Mouse (Mus musculus): ENCODE measurements around the gene Tma7. TPM values are rescaled to one million over a fixed set of nuclear protein-coding genes. Genes with fewer than 3 reads are reported as not detected.

The Tma7 gene
- polyA plus RNA-seq, 1 experiment from 2014 or later = 670 TPM

- no peak overlapping the region for H3K4me2 ChIP-seq (ENCODE audit: low read length)
- H3K36me3 ChIP-seq (ENCODE audit: control insufficient read depth, insufficient read depth, low read length) = no peaks in the 10 kb centered on the region
- H3K9ac ChIP-seq (ENCODE audit: low read length) = no peak overlapping the region
- WGBS = 62% methylated on average over 3 of the region's 3 CpGs
- no peaks in the 10 kb centered on the region for H3K27me3 ChIP-seq (ENCODE audit: control insufficient read depth, insufficient read depth, low read length)
- no peak overlapping the region for H3K4me3 ChIP-seq (ENCODE audit: control insufficient read depth in 1 of 2, insufficient read depth in 1 of 2, low read depth in 1 of 2, low read length in 2 of 2)
- no peaks in the 10 kb centered on the region for H3K9me3 ChIP-seq (ENCODE audit: control insufficient read depth, low read length)
- H3K4me1 ChIP-seq (ENCODE audit: control insufficient read depth in 2 of 2, insufficient read depth in 2 of 2, low read length in 2 of 2) = peaks cover 0 to 7% of the 10 kb centered on the region in 2 experiments; a peak in 1 of 4 replicates
- no peak overlapping the region for H3K27ac ChIP-seq (replicated peaks in 1 of 2; ENCODE audit: control insufficient read depth in 1 of 2, insufficient read depth in 1 of 2, low read depth in 2 of 2, low read length in 2 of 2)
- ATAC-seq (ENCODE audit: insufficient number of reproducible peaks, insufficient read depth, low FRiP score, low read depth) = no peak
Measured at GRCm38 (mm10) chr9:109030312-109030711, 52.1 kb downstream of the Tma7 start.

- no peak overlapping the region for H3K27ac ChIP-seq (replicated peaks in 1 of 2; ENCODE audit: control insufficient read depth in 1 of 2, insufficient read depth in 1 of 2, low read depth in 2 of 2, low read length in 2 of 2)
- no peaks in the 10 kb centered on the region for H3K9me3 ChIP-seq (ENCODE audit: control insufficient read depth, low read length)
- H3K9ac ChIP-seq (ENCODE audit: low read length) = no peak overlapping the region
- H3K36me3 ChIP-seq (ENCODE audit: control insufficient read depth, insufficient read depth, low read length) = no peaks in the 10 kb centered on the region
- H3K4me1 ChIP-seq (ENCODE audit: control insufficient read depth in 2 of 2, insufficient read depth in 2 of 2, low read length in 2 of 2) = peaks cover 0 to 7% of the 10 kb centered on the region in 2 experiments; a peak in 1 of 4 replicates
- 72% methylated on average over 5 of the region's 5 CpGs for WGBS
- H3K27me3 ChIP-seq (ENCODE audit: control insufficient read depth, insufficient read depth, low read length) = no peaks in the 10 kb centered on the region
- H3K4me2 ChIP-seq (ENCODE audit: low read length) = no peak overlapping the region
- no peak for ATAC-seq (ENCODE audit: insufficient number of reproducible peaks, insufficient read depth, low FRiP score, low read depth)
- no peak overlapping the region for H3K4me3 ChIP-seq (ENCODE audit: control insufficient read depth in 1 of 2, insufficient read depth in 1 of 2, low read depth in 1 of 2, low read length in 2 of 2)
Measured at GRCm38 (mm10) chr9:109028919-109029318, 53.5 kb downstream of the Tma7 start.

DNA sequence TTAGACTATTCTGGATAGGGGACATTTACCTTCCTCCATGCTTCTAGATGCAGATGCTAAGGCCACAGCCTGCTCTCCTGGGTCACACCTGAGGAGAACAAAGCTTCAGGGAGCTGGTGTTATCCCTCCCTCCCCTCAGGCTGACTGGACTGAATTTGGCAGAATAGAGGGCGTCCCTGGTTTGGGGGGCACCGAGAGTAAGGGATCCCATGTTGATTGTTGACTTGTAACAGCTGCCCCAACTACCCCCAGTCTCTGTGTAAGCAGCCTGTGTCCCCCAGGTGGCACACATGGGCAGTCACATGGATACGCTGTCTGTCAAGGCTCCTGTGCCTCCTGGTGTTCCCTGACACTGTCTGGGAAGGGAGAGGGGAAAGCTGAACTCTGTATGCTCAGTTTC lies 54.0 kb downstream of the Tma7 start:
- Histone ChIP-seq H3K4me1 (ENCODE audit: control insufficient read depth in 2 of 2, insufficient read depth in 2 of 2, low read length in 2 of 2) (peaks cover 0 to 7% of the 10 kb centered on the region in 2 experiments; a peak in 1 of 4 replicates), H3K27me3 (ENCODE audit: control insufficient read depth, insufficient read depth, low read length) (no peaks in the 10 kb centered on the region), H3K9ac (ENCODE audit: low read length) (no peak overlapping the region), H3K9me3 (ENCODE audit: control insufficient read depth, low read length) (no peaks in the 10 kb centered on the region), H3K4me2 (ENCODE audit: low read length) (no peak overlapping the region), H3K4me3 (ENCODE audit: control insufficient read depth in 1 of 2, insufficient read depth in 1 of 2, low read depth in 1 of 2, low read length in 2 of 2) (no peak overlapping the region), H3K36me3 (ENCODE audit: control insufficient read depth, insufficient read depth, low read length) (no peaks in the 10 kb centered on the region), H3K27ac (replicated peaks in 1 of 2; ENCODE audit: control insufficient read depth in 1 of 2, insufficient read depth in 1 of 2, low read depth in 2 of 2, low read length in 2 of 2) (no peak overlapping the region)
- ATAC-seq (ENCODE audit: insufficient number of reproducible peaks, insufficient read depth, low FRiP score, low read depth) = no peak
- 64% methylated on average over 3 of the region's 3 CpGs for WGBS

- WGBS = 57% methylated on average over 8 of the region's 8 CpGs
- Histone ChIP-seq H3K9ac (ENCODE audit: low read length) (no peak overlapping the region), H3K4me2 (ENCODE audit: low read length) (no peak overlapping the region), H3K27ac (replicated peaks in 1 of 2; ENCODE audit: control insufficient read depth in 1 of 2, insufficient read depth in 1 of 2, low read depth in 2 of 2, low read length in 2 of 2) (no peak overlapping the region), H3K9me3 (ENCODE audit: control insufficient read depth, low read length) (no peaks in the 10 kb centered on the region), H3K36me3 (ENCODE audit: control insufficient read depth, insufficient read depth, low read length) (no peaks in the 10 kb centered on the region), H3K4me1 (ENCODE audit: control insufficient read depth in 2 of 2, insufficient read depth in 2 of 2, low read length in 2 of 2) (peaks cover 0 to 7% of the 10 kb centered on the region in 2 experiments; a peak in 1 of 4 replicates), H3K27me3 (ENCODE audit: control insufficient read depth, insufficient read depth, low read length) (no peaks in the 10 kb centered on the region), H3K4me3 (ENCODE audit: control insufficient read depth in 1 of 2, insufficient read depth in 1 of 2, low read depth in 1 of 2, low read length in 2 of 2) (no peak overlapping the region)
- no peak for ATAC-seq (ENCODE audit: insufficient number of reproducible peaks, insufficient read depth, low FRiP score, low read depth)
Measured at GRCm38 (mm10) chr9:109027521-109027920, 54.9 kb downstream of the Tma7 start.

Other genes with a start within 250 kb of the Tma7 start
- 7.6 and 8.7 TPM in 2 replicates for gene Slc26a6, start 229.3 kb downstream of the Tma7 start, polyA plus RNA-seq (2014; fragmentation: Nextera tagmentation; extraction: Ambion mirVana)
- not detected in 2 replicates for gene Tmem89, start 168.0 kb downstream of the Tma7 start, polyA plus RNA-seq (2014; fragmentation: Nextera tagmentation; extraction: Ambion mirVana)
- 952 and 972 TPM in 2 replicates for gene Uqcrc1, start 146.0 kb downstream of the Tma7 start, polyA plus RNA-seq (2014; fragmentation: Nextera tagmentation; extraction: Ambion mirVana)
- 0.47 and 0.72 TPM in 2 replicates for gene Col7a1, start 129.0 kb downstream of the Tma7 start, polyA plus RNA-seq (2014; fragmentation: Nextera tagmentation; extraction: Ambion mirVana)
- not detected in 2 replicates for gene Ucn2, start 96.6 kb downstream of the Tma7 start, polyA plus RNA-seq (2014; fragmentation: Nextera tagmentation; extraction: Ambion mirVana)
- 2.9 and 3.2 TPM in 2 replicates for gene Pfkfb4, start 90.8 kb downstream of the Tma7 start, polyA plus RNA-seq (2014; fragmentation: Nextera tagmentation; extraction: Ambion mirVana)
- gene Shisa5, start 44.0 kb downstream of the Tma7 start, polyA plus RNA-seq (2014; fragmentation: Nextera tagmentation; extraction: Ambion mirVana) = 51.9 and 54.3 TPM in 2 replicates
- 8.1 TPM in 2 replicates for gene Trex1, start 22.9 kb downstream of the Tma7 start, polyA plus RNA-seq (2014; fragmentation: Nextera tagmentation; extraction: Ambion mirVana)
- 17.5 and 19.9 TPM in 2 replicates for gene Atrip, start 8.5 kb downstream of the Tma7 start, polyA plus RNA-seq (2014; fragmentation: Nextera tagmentation; extraction: Ambion mirVana)
- 13.9 and 14.0 TPM in 2 replicates for gene Ccdc51, start 94 bp downstream of the Tma7 start, polyA plus RNA-seq (2014; fragmentation: Nextera tagmentation; extraction: Ambion mirVana)
- 5.6 and 5.7 TPM in 2 replicates for gene Plxnb1, start 12.8 kb upstream of the Tma7 start, polyA plus RNA-seq (2014; fragmentation: Nextera tagmentation; extraction: Ambion mirVana)
- not detected in 2 replicates for gene Fbxw21, start 79.5 kb upstream of the Tma7 start, polyA plus RNA-seq (2014; fragmentation: Nextera tagmentation; extraction: Ambion mirVana)
- not detected in 2 replicates for gene Fbxw13, start 113.4 kb upstream of the Tma7 start, polyA plus RNA-seq (2014; fragmentation: Nextera tagmentation; extraction: Ambion mirVana)
- gene Fbxw20, start 152.2 kb upstream of the Tma7 start, polyA plus RNA-seq (2014; fragmentation: Nextera tagmentation; extraction: Ambion mirVana) = not detected in 2 replicates
- gene Fbxw14, start 205.1 kb upstream of the Tma7 start, polyA plus RNA-seq (2014; fragmentation: Nextera tagmentation; extraction: Ambion mirVana) = not detected in 2 replicates